Mouse (Mus musculus): ENCODE measurements around the gene Zfp654.
A peak's percentile ranks its signal among the peaks of the same experiment; 100 is the strongest.

Gene Zfp654

DNA sequence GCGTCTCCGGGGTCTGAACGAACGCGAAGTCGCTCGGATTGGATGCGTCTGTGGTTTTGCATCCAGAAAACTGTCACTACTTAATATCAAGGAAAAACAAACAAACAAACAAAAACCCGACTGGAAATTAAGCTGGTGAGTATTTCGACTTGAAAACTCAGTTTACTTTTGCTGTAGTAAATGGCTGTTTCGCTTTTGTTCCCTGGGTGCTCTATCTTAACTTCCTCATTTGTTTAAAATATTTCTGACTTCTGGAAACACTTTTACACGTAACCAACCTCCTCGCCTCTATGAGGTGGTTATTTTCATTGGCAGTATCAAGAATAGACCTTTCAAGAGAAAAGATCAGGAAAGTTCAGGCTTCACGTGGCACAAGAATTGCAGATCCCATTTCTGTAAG lies 1.4 kb upstream of the Zfp654 start:
- no peak for DNase-seq (ENCODE audit: low spot score in 2 of 2)

DNA sequence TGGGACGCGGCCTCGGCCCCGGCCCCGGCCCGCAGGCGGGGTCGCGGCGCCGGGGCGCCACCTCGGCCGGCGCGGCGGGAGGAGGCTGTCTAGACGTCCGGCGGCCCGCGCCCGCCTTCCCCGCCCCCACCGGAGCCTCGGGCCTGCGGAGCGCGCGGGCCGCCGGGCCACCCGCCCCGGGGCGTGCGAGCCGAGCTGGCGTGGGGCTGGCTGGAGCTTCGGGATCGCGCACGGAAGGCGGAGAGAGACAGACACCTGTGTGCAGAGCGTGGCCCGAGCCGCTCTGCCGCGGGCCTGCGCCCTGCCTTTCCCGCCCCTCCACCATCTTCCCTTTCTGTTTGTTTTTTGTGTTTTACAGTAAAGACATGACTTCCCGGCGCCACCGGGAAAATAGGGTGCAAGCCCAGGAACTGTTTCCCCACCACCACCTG lies 1.0 kb upstream of the Zfp654 start:
- peak; percentile 8 to 11 for DNase-seq (ENCODE audit: low spot score in 2 of 2)

DNA sequence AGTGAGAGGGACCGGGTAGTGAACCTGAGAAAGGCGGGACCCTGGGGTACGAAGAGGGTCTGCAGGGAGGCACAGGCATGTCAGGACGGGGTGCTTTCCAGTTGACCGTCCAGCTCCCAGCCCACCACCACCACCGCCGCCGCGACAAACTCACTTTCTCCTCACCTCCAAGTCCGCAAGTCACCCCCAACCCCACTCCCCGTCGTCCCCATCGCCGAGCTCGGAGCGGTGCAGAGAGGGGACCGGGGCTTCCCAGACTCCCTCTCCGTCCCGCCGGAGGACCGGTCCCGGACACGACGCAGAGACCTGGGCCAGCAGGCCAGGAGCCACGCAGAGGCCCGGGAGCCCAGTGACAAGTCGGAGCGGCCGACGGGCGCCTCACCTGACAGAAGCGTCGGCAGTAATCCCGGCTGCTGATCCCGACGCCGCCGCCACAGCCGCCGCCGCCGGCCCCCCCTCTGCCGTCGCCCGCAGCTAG lies 328 bp downstream of the Zfp654 start:
- DNase-seq (ENCODE audit: low spot score in 2 of 2) = no peak

DNA sequence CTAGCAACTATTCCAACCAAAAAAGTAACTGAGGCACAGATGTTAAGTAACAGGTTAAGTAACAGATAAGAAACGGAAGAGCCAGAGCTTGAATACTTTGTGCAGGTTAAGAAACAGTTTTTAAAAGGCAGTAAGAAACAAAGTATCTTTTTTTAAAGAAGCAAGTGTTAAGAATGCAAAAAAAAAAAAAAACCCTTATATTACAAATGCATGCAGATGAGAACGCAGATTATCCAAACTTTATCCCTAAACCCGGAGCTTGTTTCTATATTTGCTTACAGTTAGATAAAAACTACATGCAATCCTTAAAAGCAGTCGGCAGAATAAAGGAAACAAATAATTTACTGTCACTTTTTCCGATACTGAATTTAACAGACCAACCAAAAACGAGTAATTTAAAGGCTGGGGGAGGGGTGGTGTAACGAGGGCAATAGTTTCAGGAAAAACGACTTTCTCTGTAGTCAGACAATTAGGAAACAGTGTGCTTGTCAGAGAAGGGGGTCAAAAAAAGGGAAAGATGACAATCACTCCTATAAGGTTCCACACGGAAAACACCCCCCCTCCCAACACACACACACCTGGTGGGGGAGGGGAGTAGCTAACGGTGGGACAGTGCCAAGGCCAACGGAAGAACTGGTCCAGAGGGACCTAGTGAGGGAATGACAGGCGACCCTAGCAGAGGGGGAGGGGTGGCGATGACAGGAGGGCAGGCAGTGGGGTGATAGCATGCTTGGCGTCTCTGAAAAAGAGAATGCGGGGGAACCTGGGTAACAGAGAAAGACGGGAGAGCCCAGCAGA lies 966 bp downstream of the Zfp654 start:
- peak; percentile 21 to 26 for DNase-seq (ENCODE audit: low spot score in 2 of 2)

DNA sequence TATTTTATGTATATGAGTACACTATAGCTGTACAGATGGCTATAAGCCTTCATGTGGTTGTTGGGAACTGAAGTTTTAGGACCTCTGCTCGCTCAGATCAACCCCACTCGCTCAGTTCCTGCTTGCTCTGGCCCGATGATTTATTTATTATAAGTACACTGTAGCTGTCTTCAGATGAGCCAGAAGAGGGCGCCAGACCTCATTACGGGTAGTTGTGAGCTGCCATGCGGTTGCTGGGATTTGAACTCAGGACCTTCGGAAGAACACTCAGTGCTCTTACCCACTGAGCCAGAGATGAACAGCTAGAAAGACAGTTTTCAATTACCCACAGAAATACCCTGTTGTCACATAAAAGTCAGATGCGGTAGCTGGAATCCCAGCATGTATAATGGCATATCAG lies 5.5 kb downstream of the Zfp654 start:
- DNase-seq (ENCODE audit: low spot score in 2 of 2) = no peak

DNA sequence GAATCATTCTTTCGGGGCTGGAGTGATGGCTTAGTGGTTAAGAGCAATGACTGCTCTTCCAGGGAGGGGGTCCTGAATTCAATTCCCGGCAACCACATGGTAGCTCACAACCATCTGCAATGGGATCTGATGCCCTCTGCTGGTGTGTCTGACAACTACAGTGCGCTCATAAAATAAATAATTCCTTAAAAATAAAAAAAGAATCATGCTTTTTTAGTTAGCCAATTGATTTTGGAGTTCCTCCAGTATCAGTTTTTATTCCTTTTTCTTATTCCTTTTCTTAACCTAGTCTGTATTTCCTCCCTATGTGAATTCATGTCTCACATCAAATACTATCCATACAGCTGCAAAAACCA lies 9.1 kb downstream of the Zfp654 start:
- DNase-seq (ENCODE audit: low spot score in 2 of 2) = no peak

DNA sequence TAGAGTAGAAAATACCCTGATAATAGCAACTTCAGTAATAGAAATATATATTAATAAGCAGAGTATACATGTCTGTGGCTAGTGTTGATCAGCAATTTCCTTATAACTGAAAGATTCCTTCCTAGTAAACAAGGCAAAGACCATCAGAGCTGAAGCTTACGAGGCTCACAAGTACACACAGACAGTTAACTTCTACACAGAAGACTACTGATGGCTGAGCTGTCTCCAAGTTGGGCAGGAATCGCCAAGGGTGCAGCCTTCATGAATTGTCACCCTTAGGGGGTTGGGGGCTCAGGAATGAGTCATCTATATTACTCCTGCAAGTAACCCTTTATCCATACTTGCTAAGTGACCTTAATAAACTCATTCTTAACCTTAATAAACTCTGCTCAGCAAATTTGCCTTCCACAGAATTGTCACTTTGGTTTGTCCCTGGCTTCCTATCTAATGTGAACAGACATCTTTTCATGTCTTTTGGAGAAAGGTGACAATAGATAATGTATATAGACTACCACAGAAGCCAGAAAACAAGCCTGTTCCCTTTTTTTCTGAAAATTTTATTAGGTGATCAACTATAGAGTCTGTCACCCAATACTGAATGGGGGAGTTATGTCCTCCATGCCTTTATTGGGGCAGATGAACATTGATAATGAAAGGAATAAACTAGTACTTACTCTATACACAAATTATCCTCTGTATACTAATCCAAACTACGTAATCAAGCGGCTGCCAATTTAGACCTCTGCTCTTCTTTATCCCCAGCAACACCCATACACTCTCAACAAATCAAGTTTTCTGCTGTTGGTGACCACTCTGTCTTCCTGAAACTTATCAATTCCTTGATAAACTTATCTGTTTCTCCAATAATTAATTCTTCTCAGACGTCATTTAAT lies 9.7 kb downstream of the Zfp654 start:
- no peak for DNase-seq (ENCODE audit: low spot score in 2 of 2)

DNA sequence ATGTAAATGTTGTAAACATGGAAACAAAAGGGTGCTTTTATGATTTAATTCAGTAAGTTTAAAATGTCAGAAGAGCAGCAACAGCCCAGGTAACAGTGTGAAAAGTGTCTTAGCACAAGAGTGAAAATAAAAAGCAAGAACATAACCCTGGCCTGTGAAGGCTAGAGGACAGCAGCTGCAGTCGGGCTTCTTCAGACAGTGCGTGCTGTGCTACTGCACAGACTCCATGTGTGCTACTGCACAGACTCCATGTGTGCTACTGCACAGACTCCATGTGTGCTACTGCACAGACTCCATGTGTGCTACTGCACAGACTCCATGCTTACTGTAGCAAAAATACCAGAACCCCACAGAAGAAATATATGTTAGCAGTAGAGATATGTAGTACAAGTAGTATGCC lies 14.7 kb downstream of the Zfp654 start:
- DNase-seq (ENCODE audit: low spot score in 2 of 2) = no peak

DNA sequence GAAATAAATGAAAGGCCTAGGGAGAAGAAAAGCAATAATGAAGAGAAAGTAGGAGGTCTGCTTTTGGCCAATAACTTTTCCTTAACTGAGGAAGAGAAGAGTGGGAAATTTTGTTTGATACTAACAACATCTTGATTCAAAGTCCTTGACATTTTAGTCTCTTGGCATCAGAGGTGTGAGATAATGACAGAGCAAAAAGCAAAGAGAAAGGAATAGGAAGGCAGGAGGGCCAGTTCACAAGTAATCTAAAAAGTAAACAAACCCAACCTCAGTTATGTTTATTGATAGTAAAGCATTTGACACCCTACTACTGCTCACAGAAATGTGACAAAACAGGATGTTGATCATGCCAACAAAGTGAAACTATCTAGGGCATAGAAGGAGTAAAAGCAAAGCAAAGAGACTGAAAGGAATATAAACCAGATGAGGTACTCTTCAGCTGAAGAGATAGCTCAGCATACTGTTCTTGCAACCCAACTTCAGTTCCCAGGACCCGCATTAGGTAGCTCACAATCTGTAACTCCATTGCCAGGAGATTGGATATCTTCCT lies 15.4 kb downstream of the Zfp654 start:
- no peak for DNase-seq (ENCODE audit: low spot score in 2 of 2)

DNA sequence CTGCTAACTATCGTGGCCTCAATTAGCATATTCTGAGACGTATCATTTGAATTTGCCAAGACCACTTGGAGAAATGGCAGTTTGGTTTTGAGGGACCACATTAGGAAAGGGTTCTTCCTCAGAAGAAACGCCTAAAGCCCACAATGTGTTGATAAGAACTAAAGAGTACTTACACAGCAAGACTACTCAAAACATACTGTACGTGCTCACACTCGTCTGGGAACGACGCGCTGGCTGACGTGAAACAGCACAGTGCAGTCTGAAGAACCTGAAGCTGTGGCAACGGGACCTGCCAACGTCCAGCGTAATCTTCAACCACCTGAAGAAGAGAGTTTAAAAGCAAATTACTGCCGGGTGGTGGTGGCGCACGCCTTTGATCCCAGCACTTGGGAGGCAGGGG lies 21.2 kb downstream of the Zfp654 start:
- no peak for DNase-seq (ENCODE audit: low spot score in 2 of 2)

DNA sequence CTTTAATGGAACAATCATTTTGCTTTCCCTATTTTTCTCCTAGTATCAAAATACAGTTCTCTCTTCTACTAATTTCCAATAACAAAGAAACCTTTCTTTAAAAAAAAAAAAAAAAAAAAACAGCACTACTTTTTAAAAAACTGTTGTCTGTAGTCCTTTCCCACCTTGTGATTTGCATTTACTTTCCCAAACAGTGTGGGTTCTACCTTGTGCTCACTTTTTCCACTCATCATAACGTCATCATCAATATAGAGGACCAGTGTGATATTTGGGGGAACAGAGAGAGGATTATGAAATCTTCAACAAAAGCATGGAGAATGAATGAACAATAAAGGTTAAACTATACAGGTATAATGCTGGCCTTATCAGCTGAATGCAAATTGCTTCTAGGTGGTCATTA lies 27.0 kb downstream of the Zfp654 start:
- no peak for DNase-seq (ENCODE audit: low spot score in 2 of 2)

DNA sequence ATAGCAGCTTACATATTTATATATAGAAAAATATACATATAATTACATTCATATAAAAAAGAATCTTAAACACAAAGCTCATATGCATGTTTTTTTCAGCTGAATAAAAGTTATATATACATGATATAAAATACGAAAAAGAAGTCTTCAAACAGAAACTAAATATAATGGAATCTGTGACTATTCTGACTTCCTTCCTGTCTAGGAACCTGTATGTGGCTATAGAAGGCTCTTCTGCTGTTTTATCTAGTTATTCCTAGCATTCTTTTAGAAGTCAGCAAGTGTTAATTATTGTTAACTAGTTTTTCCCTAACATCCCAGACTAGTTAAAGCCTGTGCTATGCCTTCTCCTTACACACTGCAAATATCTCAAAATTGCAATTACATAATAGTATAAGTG lies 27.6 kb downstream of the Zfp654 start:
- no peak for DNase-seq (ENCODE audit: low spot score in 2 of 2)

DNA sequence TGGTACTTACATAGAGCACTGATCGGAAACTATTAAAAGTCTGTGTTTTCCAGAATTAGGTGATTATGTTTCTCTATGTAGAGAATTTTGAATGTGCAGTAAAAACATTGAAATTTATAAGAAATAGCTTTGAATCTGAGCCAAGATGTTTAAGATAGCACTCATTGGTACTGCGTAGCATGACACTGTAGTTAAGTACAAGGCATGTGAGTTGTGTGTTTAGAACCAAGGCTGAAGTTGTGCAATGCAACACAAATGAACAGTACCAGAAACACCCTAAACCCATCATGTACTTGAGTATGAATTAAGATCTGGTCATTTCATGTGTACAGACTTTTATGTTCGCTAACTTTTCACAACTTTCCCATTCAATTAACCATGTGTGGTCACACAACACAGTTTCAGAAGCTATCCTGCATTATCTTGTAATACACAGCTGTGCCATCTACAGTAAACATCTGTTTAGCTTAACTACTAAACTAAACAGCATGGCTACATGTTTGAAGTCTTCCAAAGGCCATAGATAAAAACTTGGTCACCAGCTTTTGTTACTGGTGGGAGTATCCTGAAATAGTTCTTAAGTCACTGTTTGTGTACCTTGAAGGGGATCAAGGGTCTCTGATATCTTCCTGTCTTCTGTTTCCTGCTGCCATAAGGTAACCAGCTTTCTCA lies 34.2 kb downstream of the Zfp654 start:
- DNase-seq (ENCODE audit: low spot score in 2 of 2) = no peak

DNA sequence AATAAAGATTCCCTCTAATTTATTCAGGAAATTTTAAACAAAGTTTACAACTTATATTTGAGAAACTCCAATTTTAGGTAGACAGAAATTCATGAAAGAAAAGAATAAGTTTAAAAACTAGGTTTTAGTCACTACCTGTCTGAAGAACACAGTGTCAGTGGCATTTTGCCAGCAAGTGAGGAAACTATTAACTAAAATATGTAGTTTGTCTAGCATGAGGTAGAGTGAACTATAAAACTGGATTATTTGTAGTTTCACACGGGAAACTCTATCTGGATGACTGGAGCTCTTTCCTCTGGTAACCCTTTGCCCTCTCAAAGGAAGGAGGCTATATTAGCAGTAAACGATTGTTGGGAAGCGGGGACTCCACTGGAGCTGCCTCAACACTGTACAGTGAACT lies 48.4 kb downstream of the Zfp654 start:
- no peak for DNase-seq (ENCODE audit: low spot score in 2 of 2)

DNA sequence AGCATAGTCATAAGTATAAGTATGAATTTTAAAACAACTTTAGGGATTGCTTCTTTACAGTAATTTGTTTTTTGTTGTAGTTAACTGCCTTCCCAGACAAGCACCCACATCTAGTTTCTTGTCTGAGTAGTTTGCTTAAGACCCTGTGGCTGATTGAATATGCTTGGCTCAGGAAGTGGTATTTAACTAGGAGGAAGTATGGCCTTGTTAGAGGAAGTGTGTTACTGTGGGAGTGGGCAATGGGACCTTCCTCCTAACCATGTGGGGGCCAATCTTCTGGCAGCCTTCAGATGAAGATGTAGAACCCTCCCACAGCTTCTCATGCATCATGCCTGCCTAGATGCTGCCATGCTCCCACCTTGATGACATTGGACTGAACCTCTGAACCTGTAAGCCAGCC lies 49.8 kb downstream of the Zfp654 start:
- no peak for DNase-seq (ENCODE audit: low spot score in 2 of 2)

DNA sequence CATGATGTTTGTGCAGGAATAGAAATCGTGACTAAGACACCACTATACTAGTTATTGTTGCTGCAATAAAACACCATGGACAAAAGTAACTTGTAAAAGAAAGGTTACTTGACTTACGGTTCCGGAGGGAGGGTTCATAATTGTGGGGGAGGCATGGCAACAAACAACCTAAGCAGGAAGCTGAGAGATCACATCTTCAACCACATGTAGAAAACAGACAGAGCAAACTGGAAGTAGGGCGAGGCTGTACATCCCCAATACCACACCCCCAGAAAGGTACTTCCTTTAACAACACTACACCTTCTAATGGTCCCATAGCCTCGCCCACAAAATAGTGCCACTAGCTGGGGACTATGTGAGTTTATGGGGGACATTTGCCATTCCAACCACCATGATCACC lies 51.1 kb downstream of the Zfp654 start:
- DNase-seq (ENCODE audit: low spot score in 2 of 2) = no peak

DNA sequence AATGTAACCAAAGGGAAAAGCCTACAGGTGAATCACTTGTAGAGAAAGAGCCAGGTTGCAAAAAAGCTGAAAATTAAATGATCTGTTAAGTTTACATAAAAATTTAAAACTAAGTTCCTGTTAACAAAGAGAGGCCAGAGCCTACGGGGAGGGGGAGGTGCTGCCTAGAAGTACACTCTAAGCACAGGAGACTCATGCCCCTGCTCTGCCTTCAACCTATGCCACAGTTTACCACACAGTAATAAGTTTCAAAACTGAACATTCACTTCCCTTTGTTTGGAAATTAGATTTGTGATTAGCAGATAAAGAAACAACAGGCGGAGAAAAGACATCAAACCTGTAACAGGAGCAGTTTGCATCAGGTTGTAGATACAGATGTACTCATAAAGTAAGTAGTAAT lies 56.6 kb downstream of the Zfp654 start:
- no peak for DNase-seq (ENCODE audit: low spot score in 2 of 2)

DNA sequence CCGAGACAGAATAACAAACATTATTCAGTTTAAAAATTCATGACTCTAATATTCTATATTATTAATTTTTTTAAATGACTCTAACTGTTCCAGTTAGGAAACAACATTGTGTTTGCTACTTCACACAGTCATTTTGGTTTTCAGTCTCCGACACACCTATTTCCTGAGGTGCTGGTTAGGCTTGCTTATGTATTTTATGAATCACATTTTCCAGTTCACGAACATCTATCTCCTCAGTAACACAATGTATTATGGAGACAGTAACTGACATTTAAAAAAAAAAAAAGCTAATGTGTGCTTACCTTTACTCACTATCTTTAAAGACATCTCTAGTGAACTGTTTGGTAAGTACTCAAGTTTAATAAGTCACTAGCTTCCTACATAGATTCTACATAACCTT lies 61.7 kb downstream of the Zfp654 start:
- no peak for DNase-seq (ENCODE audit: low spot score in 2 of 2)

DNA sequence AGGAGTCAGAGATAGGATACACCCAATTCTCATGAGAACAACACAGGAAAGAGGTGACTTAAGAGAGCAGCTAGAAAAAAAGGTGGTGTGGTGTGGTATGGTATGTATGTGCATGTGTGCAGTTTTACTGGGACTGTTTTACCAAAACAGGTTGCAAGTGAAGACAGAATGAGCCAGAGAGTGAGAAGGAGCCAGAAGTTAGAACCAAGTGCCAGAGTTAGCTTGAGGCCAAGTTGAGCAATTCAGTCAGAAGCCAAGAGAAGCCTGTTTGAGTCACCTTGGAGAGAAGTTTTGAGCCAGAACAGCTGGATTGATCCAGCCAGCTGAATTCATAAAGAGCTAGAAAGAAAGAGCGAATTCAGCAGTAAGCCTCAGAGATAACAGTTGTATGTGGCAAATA lies 75.9 kb downstream of the Zfp654 start:
- DNase-seq (ENCODE audit: low spot score in 2 of 2) = no peak

DNA sequence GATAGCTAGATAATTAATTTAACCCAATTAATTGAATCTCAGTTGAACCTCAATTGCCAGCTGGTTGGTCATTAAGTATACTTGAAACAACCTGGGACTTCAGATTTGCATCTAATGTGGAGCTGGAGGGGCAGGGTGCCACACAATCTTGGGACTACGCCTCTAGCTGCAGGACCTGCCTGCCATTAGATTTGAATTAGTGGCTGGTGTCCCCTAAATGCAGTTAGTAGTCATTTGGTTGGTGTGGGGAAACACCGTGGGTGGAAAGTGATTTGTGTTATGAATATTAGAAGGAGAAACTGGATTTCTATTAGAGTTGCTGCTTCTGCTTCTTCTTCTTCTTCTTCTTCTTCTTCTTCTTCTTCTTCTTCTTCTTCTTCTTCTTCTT lies 80.0 kb downstream of the Zfp654 start:
- no peak for DNase-seq (ENCODE audit: low spot score in 2 of 2)

DNA sequence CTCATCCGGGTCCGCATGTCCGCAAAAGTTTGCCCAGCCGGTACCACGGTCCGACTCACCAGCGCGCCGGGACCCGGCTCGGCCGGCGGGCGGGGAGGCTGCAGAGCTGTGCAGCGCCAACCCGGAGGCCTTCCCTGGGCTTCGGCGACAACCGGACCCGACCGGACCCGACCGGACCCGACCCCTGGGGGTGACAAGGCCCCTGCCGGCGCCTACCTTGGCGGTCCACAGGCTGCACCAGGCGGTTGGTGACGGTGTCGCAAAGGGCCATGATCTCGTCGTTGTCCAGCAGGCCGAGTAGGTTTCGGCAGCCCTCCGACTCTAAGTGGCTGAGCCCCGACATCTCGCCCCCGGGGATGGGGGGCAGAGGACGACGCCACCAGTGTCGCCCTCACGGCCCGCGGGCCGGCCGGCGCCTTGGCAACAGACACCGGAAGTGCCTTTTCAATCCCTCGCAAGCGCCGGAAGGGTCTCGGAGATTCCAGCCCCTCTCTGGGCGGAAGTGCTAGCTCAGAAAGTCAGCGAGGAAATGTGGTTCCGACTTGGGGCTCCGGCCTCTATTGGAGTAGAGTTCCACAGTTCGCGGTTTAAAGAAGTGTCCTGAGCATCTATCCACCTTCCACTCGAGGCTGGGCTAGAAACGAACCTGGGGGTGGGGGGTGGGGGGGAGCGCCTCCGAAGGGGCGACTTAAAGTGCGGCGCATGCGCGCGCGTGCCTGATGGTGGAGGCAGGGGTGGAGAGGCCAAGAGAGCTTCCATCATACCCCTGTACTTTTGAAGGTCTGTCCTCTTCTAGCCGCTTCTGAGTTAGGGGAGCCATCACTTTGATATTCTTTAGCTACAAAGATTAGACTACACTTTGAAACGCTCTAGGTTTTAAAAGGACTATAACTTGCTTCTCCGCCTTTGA lies 80.7 kb downstream of the Zfp654 start, which contains the start of gene 4930453N24Rik:
Gene 4930453N24Rik, minus strand, starts transcription at position 641 of the 910 bp plus-strand sequence.
- DNase-seq (ENCODE audit: low spot score in 2 of 2) = peak; percentile 74 to 77

Measured in frontal cortex, postnatal 14 days (tissue).